Comparison of ENCODE assay signal across 14 mouse cellular contexts in the genomic region with DNA sequence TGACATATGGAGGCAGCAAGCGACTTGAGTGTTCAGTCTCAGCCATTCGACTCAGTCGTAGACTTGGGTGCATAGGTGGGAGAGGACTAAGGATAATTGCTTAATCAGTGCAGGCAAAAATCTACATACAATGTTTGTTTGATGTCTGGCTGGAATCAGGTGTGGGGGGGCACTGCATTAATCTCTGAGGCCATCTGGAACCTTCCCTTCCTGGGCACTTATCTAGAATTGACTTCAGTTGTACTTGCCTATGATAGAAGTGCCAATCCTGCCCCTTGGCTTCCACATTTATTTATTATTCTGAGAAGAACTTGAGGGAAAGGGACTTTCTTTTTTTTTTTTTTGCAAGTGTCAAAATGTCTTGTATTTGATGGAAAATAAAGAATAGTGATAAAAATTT.
"Had no signal": no experiment of that assay in that cellular context is flagged by ENCODE, and none has a peak within 500 bp of the region (broad histone marks: within the 10 kb centered on the region; RNA-seq: fewer than 3 reads in every experiment).

No protein-coding gene starts in this region.

- H3K36me3 ChIP-seq: liver, embryonic 15.5 days; midbrain, embryonic 10.5 days had no signal

- H3K4me2 ChIP-seq: liver, embryonic 15.5 days; lung, embryonic 14.5 days had no signal

- H3K27me3 ChIP-seq: liver, embryonic 15.5 days had no signal

- H3K9me3 ChIP-seq: liver, embryonic 15.5 days; midbrain, embryonic 10.5 days had no signal

- H3K9ac ChIP-seq: liver, embryonic 15.5 days; lung, embryonic 14.5 days had no signal

- DNase-seq: kidney, adult 2 months; kidney, postnatal 25 days; layer of hippocampus, adult 9-11 months; lung, embryonic 14.5 days; lung, postnatal 10 days; lung, postnatal 36 days; midbrain, embryonic 14.5 days; thymus, adult 18-20 months; thymus, postnatal 36 days had no signal

- H3K4me3 ChIP-seq: layer of hippocampus, adult 2 months; liver, embryonic 15.5 days; midbrain, embryonic 10.5 days had no signal

- H3K4me1 ChIP-seq: midbrain, embryonic 10.5 days had no signal

- H3K27ac ChIP-seq: kidney, postnatal 0 days; layer of hippocampus, adult 2 months; midbrain, embryonic 10.5 days had no signal

- ATAC-seq: intestine, embryonic 16.5 days had no signal
